16 mouse cellular contexts compared by ENCODE assay signal in the genomic region with DNA sequence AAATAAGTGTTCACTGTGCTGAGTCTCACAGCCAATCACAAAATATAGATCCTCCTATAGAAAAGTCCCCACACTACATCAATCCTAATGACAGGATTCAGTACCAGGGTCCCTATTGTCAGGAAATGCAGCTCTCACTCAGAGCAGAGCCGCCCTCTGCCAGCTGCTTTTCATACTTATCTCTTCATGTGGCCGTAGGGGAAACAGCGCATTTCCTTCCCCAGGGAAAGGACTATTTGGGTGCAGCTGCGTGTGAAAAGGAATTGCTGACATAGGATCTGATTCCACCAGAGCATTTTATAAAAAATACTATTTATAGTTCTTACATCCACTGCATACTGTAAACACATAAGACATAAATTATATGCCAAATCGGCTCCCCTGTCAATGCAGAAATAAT.
DNase-seq lines count a peak whose midpoint lies in the region; ATAC-seq and TF ChIP-seq lines count a peak whose summit lies in the region.
"Had no signal": no experiment of that assay in that cellular context is flagged by ENCODE, and none has a peak within 500 bp of the region (broad histone marks: within the 10 kb centered on the region; RNA-seq: fewer than 3 reads in every experiment).

No protein-coding gene starts in this region.

- no peak for TF ChIP-seq CTCF in kidney, postnatal 0 days (IDR thresholded peaks at IDR 0.05; ENCODE audit: low read depth)

- H3K9ac ChIP-seq in kidney, postnatal 0 days (ENCODE audit: low read depth, low read length) = no peak overlapping the region
- no peak overlapping the region for H3K9ac ChIP-seq in forebrain, embryonic 16.5 days (replicated peaks; ENCODE audit: low read depth, low read length)
- no peak overlapping the region for H3K9ac ChIP-seq in midbrain, embryonic 14.5 days (replicated peaks; ENCODE audit: low read length)
- H3K9ac ChIP-seq: embryonic facial prominence, embryonic 15.5 days had no signal

- no peaks in the 10 kb centered on the region for H3K9me3 ChIP-seq in kidney, postnatal 0 days (replicated peaks; ENCODE audit: low read length)
- H3K9me3 ChIP-seq in forebrain, embryonic 16.5 days (ENCODE audit: control insufficient read depth, low read length) = no peaks in the 10 kb centered on the region
- no peaks in the 10 kb centered on the region for H3K9me3 ChIP-seq in midbrain, embryonic 14.5 days (ENCODE audit: control insufficient read depth, low read length)
- H3K9me3 ChIP-seq in limb, embryonic 10.5 days (replicated peaks) = no peaks in the 10 kb centered on the region
- H3K9me3 ChIP-seq: embryonic facial prominence, embryonic 15.5 days; megakaryocyte, embryonic 14.5 days had no signal

- no peaks in the 10 kb centered on the region for H3K27me3 ChIP-seq in kidney, postnatal 0 days (ENCODE audit: insufficient read depth, low read length)
- H3K27me3 ChIP-seq in forebrain, embryonic 16.5 days (replicated peaks; ENCODE audit: control insufficient read depth, insufficient read depth, low read length) = no peaks in the 10 kb centered on the region
- H3K27me3 ChIP-seq in midbrain, embryonic 14.5 days (ENCODE audit: control insufficient read depth, insufficient read depth, low read length) = no peaks in the 10 kb centered on the region
- H3K27me3 ChIP-seq in limb, embryonic 10.5 days (ENCODE audit: low read depth, poor library complexity, severe bottlenecking) = no peaks in the 10 kb centered on the region
- H3K27me3 ChIP-seq: embryonic facial prominence, embryonic 15.5 days; megakaryocyte, embryonic 14.5 days; Patski had no signal

- H3K4me1 ChIP-seq in kidney, postnatal 0 days (replicated peaks; ENCODE audit: insufficient read depth, low read length) = no peaks in the 10 kb centered on the region
- H3K4me1 ChIP-seq in forebrain, embryonic 16.5 days (replicated peaks; ENCODE audit: control insufficient read depth, insufficient read depth, low read length) = 0 out of 2 replicates have a peak, but pooled peaks cover 2% of the 10 kb centered on the region
- no peaks in the 10 kb centered on the region for H3K4me1 ChIP-seq in midbrain, embryonic 14.5 days (ENCODE audit: control insufficient read depth, insufficient read depth, low read length)
- H3K4me1 ChIP-seq in limb, embryonic 10.5 days = no peaks in the 10 kb centered on the region
- H3K4me1 ChIP-seq: embryonic facial prominence, embryonic 15.5 days had no signal

- WGBS in kidney, postnatal 0 days = 39% methylated on average over 5 of the region's 5 CpGs
- 34% methylated on average over 5 of the region's 5 CpGs for WGBS in forebrain, embryonic 16.5 days
- WGBS in midbrain, embryonic 14.5 days = 24% methylated on average over 5 of the region's 5 CpGs
- 49% methylated on average over 5 of the region's 5 CpGs for WGBS in limb, embryonic 10.5 days

- no peaks in the 10 kb centered on the region for H3K36me3 ChIP-seq in kidney, postnatal 0 days (ENCODE audit: insufficient read depth, low read length)
- no peaks in the 10 kb centered on the region for H3K36me3 ChIP-seq in forebrain, embryonic 16.5 days (ENCODE audit: control insufficient read depth, insufficient read depth)
- no peaks in the 10 kb centered on the region for H3K36me3 ChIP-seq in midbrain, embryonic 14.5 days (ENCODE audit: control insufficient read depth, insufficient read depth, low read length)
- no peaks in the 10 kb centered on the region for H3K36me3 ChIP-seq in limb, embryonic 10.5 days
- H3K36me3 ChIP-seq: embryonic facial prominence, embryonic 15.5 days had no signal

- H3K27ac ChIP-seq in kidney, postnatal 0 days = no peak overlapping the region
- no peak overlapping the region for H3K27ac ChIP-seq in forebrain, embryonic 16.5 days (ENCODE audit: low read length)
- H3K27ac ChIP-seq in midbrain, embryonic 14.5 days (replicated peaks; ENCODE audit: low read depth, low read length) = no peak overlapping the region
- no peak overlapping the region for H3K27ac ChIP-seq in limb, embryonic 10.5 days
- H3K27ac ChIP-seq: embryonic facial prominence, embryonic 15.5 days had no signal

- H3K4me3 ChIP-seq in kidney, postnatal 0 days (replicated peaks; ENCODE audit: low read depth, low read length) = no peak overlapping the region
- H3K4me3 ChIP-seq in forebrain, embryonic 16.5 days (replicated peaks; ENCODE audit: low read length) = no peak overlapping the region
- H3K4me3 ChIP-seq in midbrain, embryonic 14.5 days (replicated peaks; ENCODE audit: low read depth, low read length) = no peak overlapping the region
- no peak overlapping the region for H3K4me3 ChIP-seq in limb, embryonic 10.5 days
- H3K4me3 ChIP-seq: embryonic facial prominence, embryonic 15.5 days; megakaryocyte, embryonic 14.5 days had no signal

- no peak for ATAC-seq in kidney, postnatal 0 days (replicated peaks; ENCODE audit: low FRiP score, low read depth)
- ATAC-seq in common myeloid progenitor, adult 5-6 weeks (replicated peaks; ENCODE audit: low read depth, poor library complexity, severe bottlenecking) = peak; percentile 52; the same call in 1 of the 2 replicates
- ATAC-seq in forebrain, embryonic 16.5 days = peak; percentile 92
- peak; percentile 60; the same call in 1 of the 2 replicates for ATAC-seq in midbrain, embryonic 14.5 days (ENCODE audit: low FRiP score, low TSS enrichment)
- ATAC-seq: CD4-positive, CD25-positive, alpha-beta regulatory T cell, adult 4 months; Patski had no signal

- no peak overlapping the region for H3K4me2 ChIP-seq in kidney, postnatal 0 days (ENCODE audit: low read length)
- no peak overlapping the region for H3K4me2 ChIP-seq in forebrain, embryonic 16.5 days (ENCODE audit: low read length)
- no peak overlapping the region for H3K4me2 ChIP-seq in midbrain, embryonic 14.5 days (ENCODE audit: low read length)
- H3K4me2 ChIP-seq: embryonic facial prominence, embryonic 15.5 days; heart, embryonic 11.5 days had no signal

- peak; percentile 2 for DNase-seq in kidney, postnatal 0 days (ENCODE audit: low spot score)
- no peak for DNase-seq in kidney, postnatal 14 days
- DNase-seq in midbrain, embryonic 14.5 days = peak; percentile 52
- DNase-seq in limb, embryonic 10.5 days (ENCODE audit: low spot score) = no peak
- no peak for DNase-seq in frontal cortex, postnatal 36 days (ENCODE audit: low spot score in 2 of 2)
- DNase-seq in spleen, postnatal 4 days (ENCODE audit: low spot score in 2 of 2) = no peak
- DNase-seq: adrenal gland, adult 8-10 months; cerebellum, adult 11 months; left cerebral cortex, postnatal 4 days had no signal

Comparison
In these comparisons a context has a peak if more than half of its experiments do, and no peak if none do; other contexts are left out.
1. DNase-seq: peak in kidney, postnatal 0 days (single experiment) and midbrain, embryonic 14.5 days (single experiment); none in kidney, postnatal 14 days (single experiment), limb, embryonic 10.5 days (single experiment), frontal cortex, postnatal 36 days (0 of 2) and spleen, postnatal 4 days (0 of 2).